Mouse (Mus musculus) forelimb bud, embryonic 11.5 days (tissue): ENCODE measurements around the gene Gm3072.
"Not testable (repeated sequence)": the region's sequence is repeated elsewhere in the genome, so short reads cannot be mapped to it uniquely, and the experiment has no call there.

ENCODE experiments used
- DNase-seq: peaks from one replicate; pipeline ENCODE4 v3.0.0-alpha.2; 2012; ENCODE audit warnings: low read depth, low spot score

Gm3072 gene

GRCm38 (mm10) chr14:41624512-41624911, at the start of gene Gm3072:
Gm3072 (minus strand) TSS chr14:41624612.
- DNase-seq, result not testable (repeated sequence)

- not testable (repeated sequence) for DNase-seq
These were observed 23.8 kb upstream of the Gm3072 start for GRCm38 (mm10) chr14:41648176-41648575.

- not testable (repeated sequence) for DNase-seq
These were observed 22.0 kb upstream of the Gm3072 start, which contains the start of gene Gm3676 for GRCm38 (mm10) chr14:41646387-41646786. Gm3676 (minus strand) TSS chr14:41646487.

GRCm38 (mm10) chr14:41630144-41630543, 5.7 kb upstream of the Gm3072 start:
- not testable (repeated sequence) for DNase-seq

- not testable (repeated sequence) for DNase-seq
These were observed 1.9 kb downstream of the Gm3072 start for GRCm38 (mm10) chr14:41622535-41622934.

- DNase-seq, result not testable (repeated sequence)
These were observed 13.7 kb downstream of the Gm3072 start for GRCm38 (mm10) chr14:41610690-41611089.

GRCm38 (mm10) chr14:41600935-41601334, 23.5 kb downstream of the Gm3072 start:
- not testable (repeated sequence) for DNase-seq

- DNase-seq, result not testable (repeated sequence)
These were observed 38.1 kb downstream of the Gm3072 start for GRCm38 (mm10) chr14:41586346-41586745.

GRCm38 (mm10) chr14:41572911-41573310, 51.5 kb downstream of the Gm3072 start, which contains the start of gene 1700049E17Rik2:
1700049E17Rik2 (plus strand) TSS chr14:41573211.
- not testable (repeated sequence) for DNase-seq
